Mouse (Mus musculus): ENCODE data around the gene Vash1.

- TF ChIP-seq POLR2A (IDR thresholded peaks at IDR 0.05; ENCODE audit: borderline replicate concordance, insufficient read depth, low read length) (no peak), CTCF (IDR thresholded peaks at IDR 0.05; ENCODE audit: borderline replicate concordance, insufficient read depth, low read depth, low read length) (no peak)
These were observed 25.9 kb upstream of the Vash1 start for GRCm38 (mm10) chr12:86652570-86653041.

All from cerebellum, adult 2 months (tissue).